Mouse (Mus musculus): ENCODE measurements around the gene Katnal1.

Katnal1 gene

DNA sequence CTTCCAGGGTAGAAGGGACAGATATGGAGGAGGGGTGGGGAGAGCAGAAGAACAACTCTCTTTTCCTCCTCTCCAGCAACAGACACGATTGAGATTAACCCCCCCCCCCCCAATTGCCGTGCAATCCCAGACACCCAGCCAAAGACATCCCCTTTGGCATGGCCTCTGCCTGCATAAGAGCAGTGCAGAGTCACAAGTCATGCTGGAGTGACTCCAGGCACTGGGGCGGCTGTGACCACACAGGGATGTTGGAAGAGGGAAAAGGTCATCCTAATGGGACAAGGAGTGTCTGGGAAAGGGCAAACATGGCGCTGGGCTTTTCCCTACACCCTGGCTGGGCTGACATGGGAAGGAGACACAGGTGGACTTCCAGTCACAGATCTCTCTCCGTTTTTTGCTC is 24.0 kb upstream of the Katnal1 start:
- no peak for DNase-seq

GRCm38 (mm10) chr5:148952419-148952818 is 23.3 kb upstream of the Katnal1 start:
- no peak for DNase-seq

GRCm38 (mm10) chr5:148951360-148951759 is 22.2 kb upstream of the Katnal1 start:
- no peak for DNase-seq

DNA sequence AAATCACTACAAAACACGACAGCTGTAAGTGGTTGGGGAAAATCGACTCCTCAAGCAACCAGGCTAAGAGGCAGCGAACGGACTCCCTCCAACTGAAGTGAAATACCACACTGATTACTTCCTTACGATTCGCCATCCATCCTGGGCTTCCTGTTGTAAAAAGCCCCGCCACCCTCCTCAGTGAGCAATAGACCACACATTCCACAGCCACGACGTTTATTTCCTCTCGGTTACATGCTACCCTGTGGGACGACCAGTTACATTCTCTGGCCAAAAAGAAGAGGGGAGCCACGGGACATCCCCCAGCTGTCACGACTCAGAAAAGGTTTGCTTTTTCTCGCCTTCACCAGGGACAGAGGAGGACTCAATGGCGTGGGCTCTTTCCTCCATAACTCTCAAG is 20.9 kb upstream of the Katnal1 start:
- DNase-seq = peak; percentile 68

DNA sequence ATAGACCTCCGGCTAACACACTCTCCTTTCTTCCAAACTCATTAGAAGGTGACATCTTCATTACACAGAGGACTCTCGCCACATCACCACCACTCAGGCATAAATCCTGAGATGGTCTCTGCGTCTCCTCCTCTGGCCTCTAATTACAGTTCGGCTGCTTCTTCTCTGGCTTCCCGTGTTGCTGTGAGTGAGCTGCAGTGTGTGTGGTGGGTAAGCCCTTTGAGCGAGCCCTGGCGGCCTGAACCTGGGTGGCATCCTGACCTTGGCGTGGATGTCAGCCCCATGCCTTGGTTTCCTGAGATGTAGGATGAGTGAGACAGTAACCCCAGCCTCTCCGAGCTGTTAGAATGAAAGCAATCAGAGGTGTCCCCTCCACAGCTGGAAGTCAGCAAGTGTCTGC is 19.5 kb upstream of the Katnal1 start:
- no peak for DNase-seq

- DNase-seq = no peak
These were observed 18.3 kb upstream of the Katnal1 start for GRCm38 (mm10) chr5:148947412-148947811.

GRCm38 (mm10) chr5:148946787-148947186 is 17.7 kb upstream of the Katnal1 start:
- DNase-seq = no peak

- DNase-seq = no peak
These were observed 16.6 kb upstream of the Katnal1 start for GRCm38 (mm10) chr5:148945735-148946134.

DNA sequence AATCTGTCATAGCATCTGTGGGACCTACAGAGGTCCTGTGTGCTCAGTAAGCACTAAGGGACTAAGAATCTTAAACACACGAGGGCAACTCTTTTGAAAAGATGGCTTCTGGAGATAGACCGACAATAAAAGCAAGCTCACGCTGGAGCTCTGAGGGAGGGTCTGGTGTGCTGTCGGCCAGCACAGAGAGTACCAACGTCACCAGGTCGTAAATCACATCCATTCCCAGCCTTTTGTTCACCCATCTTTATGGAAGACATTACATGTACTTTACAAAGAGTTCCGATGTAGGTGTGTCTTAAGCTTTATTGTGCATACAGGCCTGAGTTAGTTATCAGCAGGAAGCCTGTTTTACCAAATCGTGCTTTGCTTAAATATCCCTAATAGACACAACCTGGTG is 14.9 kb upstream of the Katnal1 start:
- DNase-seq = peak; percentile 54

DNA sequence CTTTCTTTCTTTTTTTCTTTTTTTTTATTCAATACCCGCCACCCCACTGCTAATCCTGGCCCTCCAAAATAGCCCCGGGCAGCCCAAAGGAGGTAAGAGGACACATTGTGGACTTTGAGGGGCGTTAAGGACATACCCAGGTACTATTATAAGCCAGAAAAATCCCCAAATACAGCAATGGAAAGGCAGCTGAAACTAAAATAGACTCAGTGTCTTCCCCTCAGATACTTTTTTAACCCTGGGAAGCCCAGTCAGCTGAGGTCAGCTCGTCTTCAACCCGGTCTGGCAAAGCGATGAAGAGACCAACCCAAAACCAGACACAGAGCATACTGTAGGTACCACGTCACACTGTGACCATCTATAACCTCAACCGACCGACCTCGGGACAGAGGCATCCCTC is 14.3 kb upstream of the Katnal1 start:
- no peak for DNase-seq

DNA sequence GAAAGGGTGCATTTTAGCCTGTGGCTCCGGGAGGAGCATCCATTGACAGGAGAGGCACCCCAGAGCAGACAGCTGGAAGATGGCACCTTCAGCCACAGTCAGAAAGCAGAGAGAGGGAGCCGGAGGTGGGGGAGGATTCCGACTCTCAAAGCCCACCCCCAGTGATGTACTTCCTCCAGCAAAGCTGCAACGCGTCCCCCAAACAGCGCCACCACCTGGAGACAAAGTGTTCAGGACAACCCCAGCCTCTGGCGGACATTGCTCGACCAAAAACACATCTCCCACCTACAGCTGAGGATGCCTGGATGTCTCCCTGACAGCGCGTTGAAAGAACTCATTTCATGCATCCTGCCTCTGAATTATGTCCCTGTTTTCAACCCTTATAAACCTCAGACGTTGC is 13.8 kb upstream of the Katnal1 start:
- no peak for DNase-seq

DNA sequence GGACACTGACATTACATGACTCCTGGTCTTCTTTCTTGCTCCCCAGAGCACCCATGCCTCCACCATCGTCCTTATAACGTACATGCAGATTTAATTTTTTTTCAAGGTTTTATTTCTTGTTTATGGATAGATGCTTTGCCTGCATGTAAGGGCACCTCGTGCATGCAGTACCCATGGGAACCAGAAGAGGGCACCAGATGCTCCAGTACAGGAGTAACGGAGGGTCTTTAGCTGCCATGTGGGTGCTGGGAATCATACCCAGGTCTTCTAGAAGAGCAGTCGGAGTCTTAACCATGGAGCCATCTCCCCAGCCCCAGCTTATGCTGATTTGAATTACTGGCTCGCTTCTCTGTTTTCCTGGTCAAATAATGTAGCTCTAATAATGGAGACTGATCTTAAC is 13.2 kb upstream of the Katnal1 start:
- no peak for DNase-seq

GRCm38 (mm10) chr5:148941867-148942266 is 12.7 kb upstream of the Katnal1 start:
- no peak for DNase-seq

DNA sequence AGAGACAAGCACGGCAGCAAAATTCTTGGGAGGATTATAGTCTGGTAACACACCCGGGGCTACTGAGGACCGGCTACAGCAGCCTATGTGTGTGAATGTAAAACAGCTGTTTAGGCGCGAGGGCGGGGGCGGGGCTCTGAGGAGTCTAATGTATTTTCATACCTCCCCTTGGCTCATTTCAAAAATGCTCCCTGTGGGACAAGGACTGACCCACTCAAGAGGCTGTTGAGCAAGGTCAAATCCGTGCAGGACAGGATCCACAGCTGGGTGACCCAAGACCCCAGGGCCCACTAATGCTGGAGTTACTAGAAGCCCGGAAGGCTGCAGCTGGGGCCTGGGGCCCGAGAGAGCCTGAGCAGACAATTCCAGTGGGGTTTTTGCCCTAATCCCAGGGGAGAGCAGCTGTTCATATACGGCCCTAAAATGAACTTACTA is 10.8 kb upstream of the Katnal1 start:
- DNase-seq = peak; percentile 28

GRCm38 (mm10) chr5:148936516-148936951 is 7.4 kb upstream of the Katnal1 start:
- no peak for DNase-seq

- no peak for DNase-seq
These were observed 6.8 kb upstream of the Katnal1 start for GRCm38 (mm10) chr5:148935871-148936270.

- DNase-seq = peak; percentile 37
These were observed 6.1 kb upstream of the Katnal1 start for GRCm38 (mm10) chr5:148935071-148935821.

DNA sequence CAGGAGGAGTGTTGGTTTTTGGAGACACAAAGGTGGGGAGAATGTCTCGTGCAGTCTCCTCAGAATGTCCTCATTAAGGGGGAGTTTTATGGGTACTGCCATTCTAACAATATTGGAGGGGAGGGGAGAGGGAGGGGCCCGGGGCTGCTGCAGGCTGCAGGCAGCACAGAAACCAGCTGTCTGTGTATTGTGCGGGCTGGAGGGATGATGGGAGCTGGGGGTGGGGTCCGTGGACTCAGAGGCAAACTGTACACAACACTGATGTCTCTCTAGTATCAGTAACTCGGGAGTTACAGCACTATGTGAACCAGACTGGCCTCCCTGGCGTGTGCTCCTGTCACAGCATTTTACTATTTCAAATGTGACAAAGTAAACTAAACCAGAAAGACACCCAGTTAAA is 5.3 kb upstream of the Katnal1 start:
- peak; percentile 37 for DNase-seq

DNA sequence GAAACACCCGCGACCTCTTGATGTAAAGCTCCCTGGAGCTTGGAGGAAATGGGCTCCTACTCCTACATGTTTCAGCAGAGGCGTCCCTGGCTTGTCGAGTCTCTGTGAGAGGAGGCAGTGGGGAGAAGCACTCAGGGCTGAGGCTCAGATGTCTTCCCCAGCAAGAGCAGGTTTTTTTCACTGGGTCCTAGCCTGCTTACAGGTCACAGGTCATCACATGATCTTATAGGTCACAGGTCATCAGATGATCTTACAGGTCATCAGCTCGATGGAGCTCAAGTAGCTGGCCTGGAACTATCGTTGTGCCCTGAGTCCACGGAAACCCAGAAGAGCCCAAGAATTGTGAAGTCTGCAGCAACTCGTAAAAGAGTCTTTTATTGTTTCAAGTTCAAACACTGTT is 4.6 kb upstream of the Katnal1 start:
- DNase-seq = peak; percentile 27

GRCm38 (mm10) chr5:148931301-148931700 is 2.2 kb upstream of the Katnal1 start:
- no peak for DNase-seq

GRCm38 (mm10) chr5:148928382-148929115 is 571 bp downstream of the Katnal1 start:
- peak; percentile 98 for DNase-seq

DNA sequence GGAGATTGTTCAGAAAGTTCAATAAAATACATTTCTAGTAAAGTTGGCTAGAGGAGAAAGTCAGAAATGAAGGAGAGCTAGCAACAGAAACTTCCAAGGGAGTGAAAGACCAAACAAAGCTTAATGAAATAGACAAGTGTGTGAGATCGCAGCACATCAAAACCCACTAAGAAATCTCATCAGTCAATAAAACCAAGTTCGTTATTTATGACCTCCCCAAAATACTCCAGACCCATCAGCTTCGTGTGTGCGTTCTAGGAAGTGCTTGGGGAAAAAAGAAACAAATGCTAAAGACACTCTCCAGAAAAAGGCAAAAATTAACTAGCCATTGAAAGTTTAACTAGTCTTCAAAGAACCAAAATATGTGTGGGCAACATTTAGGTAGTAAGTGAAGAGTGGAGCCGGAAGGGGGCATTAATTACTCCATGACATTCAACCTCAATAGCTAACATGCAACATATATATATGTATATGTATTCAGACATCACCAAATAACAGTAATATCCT is 1.4 kb downstream of the Katnal1 start:
- no peak for DNase-seq

DNA sequence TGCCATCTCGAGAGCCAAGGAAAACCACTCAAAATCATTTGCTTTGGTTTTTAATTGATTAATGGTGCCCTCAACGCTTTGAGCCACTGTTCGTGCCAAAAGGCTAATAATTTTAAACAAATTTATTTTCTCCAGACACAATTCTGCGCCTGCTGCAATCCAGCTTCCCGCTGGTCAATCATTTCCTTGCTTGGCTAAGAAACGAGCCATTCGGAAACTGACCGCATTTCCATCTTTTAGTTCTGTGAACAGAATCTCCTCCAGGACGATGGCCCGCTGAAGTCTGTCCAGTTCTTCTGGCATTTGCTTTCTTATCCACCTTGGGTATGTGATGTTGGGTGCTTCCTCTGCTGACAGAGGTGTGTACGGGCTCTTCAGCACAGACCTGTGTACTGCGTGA is 4.5 kb downstream of the Katnal1 start:
- DNase-seq = no peak

DNA sequence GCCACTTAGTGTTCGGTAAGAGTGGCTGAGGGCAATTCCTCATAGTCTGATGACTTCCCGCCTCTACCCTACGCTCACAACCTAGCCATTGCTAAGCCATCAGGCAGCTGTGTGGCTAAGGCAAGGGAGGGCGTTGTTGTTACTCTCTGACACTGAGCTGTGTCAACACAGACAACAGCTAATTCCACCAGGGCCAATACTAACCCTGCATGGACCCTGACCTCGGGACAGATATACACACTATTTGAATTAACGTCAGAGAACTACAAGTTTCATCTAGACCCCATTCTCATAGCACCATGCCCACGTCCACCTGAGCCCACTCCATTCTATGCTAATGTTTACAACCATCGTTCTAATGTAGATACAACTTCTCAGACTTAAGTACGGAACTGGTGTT is 5.1 kb downstream of the Katnal1 start:
- DNase-seq = no peak

Data from embryo, embryonic 11 days (tissue).